Mouse (Mus musculus): ENCODE results near the gene Slc6a21. TPM values are rescaled to one million over a fixed set of nuclear protein-coding genes. Genes with fewer than 3 reads are reported as not detected.

The Slc6a21 gene
- total RNA-seq, 2 experiments from 2014 or later, result 0.40 to 0.59 TPM

DNA sequence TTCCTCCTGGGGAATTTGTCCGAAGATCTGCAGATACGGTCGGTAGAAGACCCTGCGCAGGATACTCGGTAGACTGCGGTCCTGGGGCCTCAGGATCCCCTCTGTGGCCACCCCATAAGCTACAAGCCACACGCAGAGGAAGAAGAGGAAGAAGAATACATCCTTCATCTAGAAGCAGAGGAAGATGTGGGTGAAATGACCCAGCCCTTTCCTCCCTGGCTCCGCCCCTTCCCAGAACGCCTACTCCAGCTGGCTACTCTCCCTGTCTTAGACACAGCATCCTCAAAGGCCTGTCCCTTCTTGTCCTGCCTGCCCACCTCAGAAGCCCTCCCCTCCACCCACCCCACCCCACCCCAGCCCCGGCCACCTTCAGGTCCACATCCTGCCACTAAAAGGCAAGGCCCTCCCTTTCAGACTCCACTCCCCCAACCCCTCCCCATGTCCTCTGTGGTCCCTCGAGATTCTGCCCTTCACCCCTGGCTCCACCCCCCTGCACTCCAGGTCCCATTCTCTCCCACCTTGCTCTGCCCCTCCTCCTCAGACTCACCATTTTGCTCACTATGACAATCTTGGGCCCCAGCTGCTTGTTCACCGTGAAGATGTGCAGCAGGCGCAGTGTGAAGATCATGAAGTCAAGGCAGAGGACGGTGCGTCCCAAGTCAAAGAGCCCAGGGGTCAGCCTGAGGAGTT lies 31.4 kb downstream of the Slc6a21 start:
- intact Hi-C loops (cut with DNase I), result loop anchor here (5.0 kb wide), 1 partner anchor 34 kb away; no protein-coding TSS in a partner anchor
- DNase-seq (ENCODE audit: low spot score in 2 of 2), result no peak

GRCm38 (mm10) chr7:45309455-45309854 lies 32.1 kb downstream of the Slc6a21 start:
- no peak for DNase-seq (ENCODE audit: low spot score in 2 of 2)
- intact Hi-C loops (cut with DNase I), result loop anchor here (5.0 kb wide), 1 partner anchor 33 kb away; no protein-coding TSS in a partner anchor

DNA sequence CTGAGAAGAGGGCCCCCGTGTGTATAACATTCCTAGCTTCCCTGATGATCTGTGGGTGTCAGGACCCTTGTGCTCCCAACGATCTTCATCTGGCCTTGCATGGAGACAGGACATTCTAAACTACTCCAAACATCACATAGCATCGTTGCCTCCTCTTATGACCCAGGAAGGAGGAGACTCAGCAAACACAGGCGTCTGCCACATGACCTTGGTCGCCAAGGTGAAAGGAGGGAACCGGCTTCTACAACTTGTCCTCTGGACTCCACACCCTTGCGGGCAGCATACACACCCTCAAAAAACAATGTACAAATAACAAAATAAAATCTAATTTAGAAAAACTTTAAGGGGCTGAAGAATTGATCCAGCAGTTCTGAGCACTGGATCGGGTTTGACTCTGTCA lies 34.7 kb downstream of the Slc6a21 start:
- DNase-seq (ENCODE audit: low spot score in 2 of 2), result no peak
- intact Hi-C loops (cut with DNase I), result no loop called here

- intact Hi-C loops (cut with DNase I), result no loop called here
- no peak for DNase-seq (ENCODE audit: low spot score in 2 of 2)
These were observed 35.6 kb downstream of the Slc6a21 start for GRCm38 (mm10) chr7:45312686-45313453.

GRCm38 (mm10) chr7:45313495-45313894 lies 36.2 kb downstream of the Slc6a21 start:
- intact Hi-C loops (cut with DNase I), result no loop called here
- no peak for DNase-seq (ENCODE audit: low spot score in 2 of 2)

GRCm38 (mm10) chr7:45315182-45315701 lies 37.9 kb downstream of the Slc6a21 start:
- intact Hi-C loops (cut with DNase I), result no loop called here
- no peak for DNase-seq (ENCODE audit: low spot score in 2 of 2)

GRCm38 (mm10) chr7:45316536-45316935 lies 39.2 kb downstream of the Slc6a21 start:
- DNase-seq (ENCODE audit: low spot score in 2 of 2), result no peak
- intact Hi-C loops (cut with DNase I), result no loop called here

GRCm38 (mm10) chr7:45322245-45322644 lies 44.9 kb downstream of the Slc6a21 start:
- DNase-seq (ENCODE audit: low spot score in 2 of 2), result no peak
- intact Hi-C loops (cut with DNase I), result no loop called here

DNA sequence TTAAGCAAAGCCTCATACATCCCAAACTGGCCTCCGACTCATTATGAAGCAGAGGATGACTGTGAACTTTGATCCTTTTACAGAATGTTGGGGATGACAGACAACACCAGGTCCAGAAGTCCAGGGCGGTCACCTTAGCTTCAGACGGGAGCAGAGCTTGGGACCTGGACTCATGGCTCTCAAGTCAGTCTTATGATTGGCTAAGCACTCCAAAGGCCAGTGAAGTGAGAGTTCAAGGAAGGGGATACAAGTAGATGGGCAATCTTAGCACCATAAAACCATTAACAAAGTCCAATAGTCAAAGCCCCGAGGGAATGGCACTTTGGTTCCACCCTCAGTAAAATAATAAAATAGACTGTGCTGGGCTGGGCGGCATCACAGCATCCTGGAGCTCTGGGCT lies 45.8 kb downstream of the Slc6a21 start:
- intact Hi-C loops (cut with DNase I), result no loop called here
- DNase-seq (ENCODE audit: low spot score in 2 of 2), result no peak

DNA sequence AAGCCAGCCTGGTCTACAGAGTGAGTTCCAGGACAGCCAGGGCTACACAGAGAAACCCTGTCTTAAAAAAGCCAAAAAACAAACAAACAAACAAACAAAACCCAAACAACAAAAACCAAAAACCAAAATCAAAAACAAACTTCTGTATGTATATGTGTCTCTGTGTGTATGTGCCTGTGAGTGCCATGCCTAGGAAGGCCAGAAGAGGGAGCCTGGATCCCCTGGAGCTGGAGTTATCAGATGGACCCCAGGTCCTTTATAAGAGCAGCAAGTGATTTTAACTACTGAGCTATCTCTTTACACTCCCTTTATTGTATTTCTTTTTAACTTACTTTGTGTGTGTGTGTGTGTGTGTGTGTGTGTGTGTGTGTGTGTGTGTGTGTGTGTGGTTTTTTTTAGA lies 48.5 kb downstream of the Slc6a21 start:
- intact Hi-C loops (cut with DNase I), result no loop called here
- no peak for DNase-seq (ENCODE audit: low spot score in 2 of 2)

GRCm38 (mm10) chr7:45328841-45329475 lies 51.6 kb downstream of the Slc6a21 start:
- intact Hi-C loops (cut with DNase I), result no loop called here
- DNase-seq (ENCODE audit: low spot score in 2 of 2), result no peak

DNA sequence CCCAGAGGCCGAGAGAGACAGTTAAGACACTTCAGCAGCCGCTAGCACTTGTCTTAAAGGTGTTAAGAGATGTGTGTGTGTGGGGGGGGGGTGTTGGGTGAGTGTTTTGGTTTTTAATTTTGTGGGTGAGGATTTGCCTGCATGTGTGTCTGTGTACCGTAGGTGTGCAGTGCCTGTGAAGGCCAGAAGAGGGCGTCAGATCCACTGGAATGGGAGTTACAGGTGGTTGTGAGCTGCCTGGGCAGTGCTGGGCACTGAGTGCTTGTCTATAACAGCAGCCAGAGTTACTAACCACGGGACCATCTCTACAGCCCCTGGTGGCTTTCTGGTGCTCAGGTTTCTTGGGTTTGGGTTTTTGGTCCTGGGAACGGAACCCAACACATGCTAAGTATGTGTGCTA lies 54.2 kb downstream of the Slc6a21 start:
- DNase-seq (ENCODE audit: low spot score in 2 of 2), result no peak
- intact Hi-C loops (cut with DNase I), result no loop called here

GRCm38 (mm10) chr7:45332685-45333425 lies 55.5 kb downstream of the Slc6a21 start:
- intact Hi-C loops (cut with DNase I), result no loop called here
- no peak for DNase-seq (ENCODE audit: low spot score in 2 of 2)

GRCm38 (mm10) chr7:45333431-45333982 lies 56.2 kb downstream of the Slc6a21 start, which contains the start of gene Trpm4:
Trpm4 (minus strand) TSS chr7:45333780.
- intact Hi-C loops (cut with DNase I), result no loop called here
- peak; percentile 66 to 75 for DNase-seq (ENCODE audit: low spot score in 2 of 2)

- intact Hi-C loops (cut with DNase I), result no loop called here
- no peak for DNase-seq (ENCODE audit: low spot score in 2 of 2)
These were observed 57.3 kb downstream of the Slc6a21 start for GRCm38 (mm10) chr7:45334605-45335004.

DNA sequence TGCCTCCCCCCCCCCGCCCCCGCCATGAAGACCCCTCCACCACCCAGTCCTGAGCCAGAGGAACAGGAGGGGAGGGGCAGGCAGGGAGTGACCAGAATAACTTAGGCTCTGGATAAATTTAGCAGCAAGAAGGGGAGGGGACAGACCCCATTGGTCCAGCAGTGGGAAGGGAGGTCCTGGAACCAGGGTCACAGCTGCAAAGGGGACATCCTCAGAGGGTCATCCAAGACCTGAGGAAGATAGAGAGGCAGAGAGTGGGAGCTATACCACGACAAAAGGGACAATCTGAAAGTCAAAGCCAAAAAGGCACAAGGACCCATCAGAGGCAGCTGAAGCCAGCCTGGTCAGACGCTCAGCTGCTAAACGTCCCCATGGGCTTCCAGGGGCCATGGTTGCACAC lies 57.7 kb downstream of the Slc6a21 start, which contains the start of gene Hrc:
Gene Hrc (plus strand): TSS at position 235 of the 400 bp plus-strand sequence.
- DNase-seq (ENCODE audit: low spot score in 2 of 2), result no peak
- intact Hi-C loops (cut with DNase I), result no loop called here

- DNase-seq (ENCODE audit: low spot score in 2 of 2), result no peak
- intact Hi-C loops (cut with DNase I), result no loop called here
These were observed 59.0 kb downstream of the Slc6a21 start for GRCm38 (mm10) chr7:45336319-45336718.

DNA sequence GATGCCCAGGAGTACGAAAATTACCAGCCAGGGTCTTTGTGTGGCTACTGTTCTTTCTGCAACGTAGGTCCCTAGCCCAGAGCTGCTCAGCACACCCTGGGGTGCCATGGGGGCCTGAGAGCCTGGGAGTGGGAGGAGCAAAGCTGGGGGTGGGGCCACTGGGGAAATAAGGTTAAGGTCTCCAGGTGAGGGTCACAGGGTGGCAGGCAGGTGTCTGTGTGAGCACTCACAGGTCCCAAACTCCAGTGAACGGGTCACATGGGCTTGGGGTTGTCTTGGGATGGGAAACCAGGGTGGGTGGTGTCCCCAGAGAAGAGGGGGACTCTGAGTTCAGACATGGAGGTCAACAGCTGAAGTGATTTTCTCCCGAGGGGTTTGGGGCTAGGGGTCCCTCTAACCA lies 60.2 kb downstream of the Slc6a21 start:
- intact Hi-C loops (cut with DNase I), result no loop called here
- DNase-seq (ENCODE audit: low spot score in 2 of 2), result no peak

All from left cerebral cortex, postnatal 14 days (tissue).